Mouse (Mus musculus) myocyte (in vitro differentiated cells): ENCODE measurements around the gene Ptprj. TPM values are rescaled to one million over a fixed set of nuclear protein-coding genes. Genes with fewer than 3 reads are reported as not detected.
A peak's percentile ranks its signal among the peaks of the same experiment; 100 is the strongest.

Source experiments
- H3K27me3 ChIP-seq: one replicate; pipeline ENCODE4 v1.6.1; 2011; ENCODE audit not compliant: control insufficient read depth, insufficient read depth, insufficient read length
- H3K36me3 ChIP-seq: one replicate; pipeline ENCODE4 v1.6.1; 2011; ENCODE audit not compliant: control insufficient read depth, insufficient read depth
- H3K4me2 ChIP-seq: one replicate; pipeline ENCODE4 v1.6.1; 2011; ENCODE audit warnings: low read depth, control low read depth
- H3K4me3 ChIP-seq: one replicate; pipeline ENCODE4 v1.5.1; 2011; ENCODE audit warnings: mild to moderate bottlenecking, control low read depth, moderate library complexity
- H3K79me2 ChIP-seq: one replicate; pipeline ENCODE4 v1.6.1; 2011; ENCODE audit not compliant: control insufficient read depth, insufficient read depth
- H3ac ChIP-seq: one replicate; pipeline ENCODE4 v1.6.1; 2011; ENCODE audit not compliant: control insufficient read depth, insufficient read length
- CEBPB ChIP-seq: IDR thresholded peaks from 2 replicates; pipeline ENCODE4 v1.6.1; 2011; ENCODE audit warnings: mild to moderate bottlenecking, moderate library complexity; ENCODE audit not compliant: poor library complexity, insufficient read depth, severe bottlenecking
- E2F4 ChIP-seq: IDR thresholded peaks from one replicate; pipeline ENCODE4 v1.6.1; 2011; ENCODE audit warnings: mild to moderate bottlenecking, control low read depth, moderate library complexity; ENCODE audit not compliant: insufficient read depth
- MAX ChIP-seq: IDR thresholded peaks from one replicate; pipeline ENCODE4 v1.6.1; 2011; ENCODE audit warnings: low read depth, mild to moderate bottlenecking, control low read depth
- MYOD1 ChIP-seq, 3 experiments: IDR thresholded peaks; one replicate each; pipeline ENCODE4 v1.6.1; 2011; ENCODE audit warnings: control low read depth in 2 of 3, low read depth in 2 of 3, mild to moderate bottlenecking in 2 of 3, moderate library complexity in 1 of 3; ENCODE audit not compliant: insufficient read length in 2 of 3, control insufficient read depth in 1 of 3
- MYOG ChIP-seq, 3 experiments: IDR thresholded peaks; one replicate each; pipeline ENCODE4 v1.6.1; 2011; ENCODE audit warnings: control low read depth in 2 of 3, low read depth in 2 of 3, mild to moderate bottlenecking in 2 of 3; ENCODE audit not compliant: insufficient read length in 2 of 3, control insufficient read depth in 1 of 3, insufficient read depth in 1 of 3
- POLR2A ChIP-seq: IDR thresholded peaks from one replicate; pipeline ENCODE4 v1.6.1; 2011; ENCODE audit warnings: low read depth, mild to moderate bottlenecking, control low read depth, moderate library complexity; ENCODE audit not compliant: insufficient read length
- POLR2AphosphoS2 ChIP-seq: IDR thresholded peaks from one replicate; pipeline ENCODE4 v1.6.1; 2011; ENCODE audit warnings: low read depth, control low read depth; ENCODE audit not compliant: insufficient read length
- REST ChIP-seq: IDR thresholded peaks from one replicate; pipeline ENCODE4 v1.6.1; 2011; ENCODE audit warnings: mild to moderate bottlenecking, control low read depth, moderate library complexity; ENCODE audit not compliant: insufficient read depth, insufficient read length
- SRF ChIP-seq: IDR thresholded peaks from one replicate; pipeline ENCODE4 v1.6.1; 2011; ENCODE audit warnings: low read depth; ENCODE audit not compliant: control insufficient read depth, insufficient read length
- TCF12 ChIP-seq: IDR thresholded peaks from one replicate; pipeline ENCODE4 v1.6.1; 2011; ENCODE audit warnings: mild to moderate bottlenecking, control low read depth; ENCODE audit not compliant: poor library complexity, insufficient read depth, severe bottlenecking
- TCF3 ChIP-seq: IDR thresholded peaks from one replicate; pipeline ENCODE4 v1.6.1; 2011; ENCODE audit warnings: low read depth, control low read depth; ENCODE audit not compliant: insufficient read length
- USF1 ChIP-seq: IDR thresholded peaks from one replicate; pipeline ENCODE4 v1.6.1; 2011; ENCODE audit warnings: low read depth, mild to moderate bottlenecking, control low read depth, moderate library complexity
- polyA plus RNA-seq: library from polyadenylated mRNA; unstranded; fragments of >200 nt; fragmentation: generic; extraction: Trizol; gene quantifications from one replicate; pipeline ENCODE4 v1.2.1, GENCODE M21; 2012; ENCODE audit warnings: missing spikeins

Ptprj gene
- polyA plus RNA-seq, 1 experiment: 1.6 TPM

DNA sequence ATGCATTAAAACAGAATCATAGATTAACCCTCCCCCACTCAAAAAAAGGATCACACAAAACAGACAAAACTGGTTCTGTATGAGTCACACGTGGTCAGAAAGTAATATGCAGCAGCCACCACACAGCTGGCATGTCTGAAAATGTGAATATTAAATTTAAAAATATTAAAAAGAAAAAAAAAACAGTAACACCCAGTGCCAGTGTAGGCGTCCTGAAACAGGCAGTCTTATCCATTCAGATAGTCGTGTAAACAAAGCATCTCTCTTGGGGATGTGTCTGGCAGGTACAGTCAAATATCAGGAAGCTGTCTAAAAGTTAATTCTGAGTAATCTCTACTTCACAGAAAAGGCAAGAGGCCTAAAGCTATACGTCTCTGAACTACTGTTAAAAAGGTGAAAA lies 17.3 kb downstream of the Ptprj start:
- peak overlapping the region; percentile 4 for H3K4me2 ChIP-seq
- H3K4me3 ChIP-seq: no peak overlapping the region
- H3K79me2 ChIP-seq: no peaks in the 10 kb centered on the region
- H3K27me3 ChIP-seq: no peaks in the 10 kb centered on the region
- no peaks in the 10 kb centered on the region for H3K36me3 ChIP-seq
- no peak overlapping the region for H3ac ChIP-seq
- TF ChIP-seq MYOG (IDR thresholded peaks at IDR 0.05; ENCODE audit: control insufficient read depth in 1 of 3, insufficient read depth in 1 of 3, insufficient read length in 2 of 3, low read depth in 2 of 3) (no peak), TCF3 (no peak), MYOD1 (IDR thresholded peaks at IDR 0.05; ENCODE audit: control insufficient read depth in 1 of 3, insufficient read length in 2 of 3, low read depth in 2 of 3) (no peak), USF1 (no peak), POLR2AphosphoS2 (no peak), E2F4 (no peak), POLR2A (no peak), REST (no peak), CEBPB (no peak), TCF12 (no peak), SRF (no peak), MAX (no peak)

- TF ChIP-seq USF1 (no peak), POLR2A (no peak), POLR2AphosphoS2 (no peak), E2F4 (no peak), REST (no peak), SRF (no peak), MAX (no peak), TCF3 (no peak), TCF12 (no peak), CEBPB (no peak), MYOD1 (IDR thresholded peaks at IDR 0.05; ENCODE audit: control insufficient read depth in 1 of 3, insufficient read length in 2 of 3, low read depth in 2 of 3) (no peak), MYOG (IDR thresholded peaks at IDR 0.05; ENCODE audit: control insufficient read depth in 1 of 3, insufficient read depth in 1 of 3, insufficient read length in 2 of 3, low read depth in 2 of 3) (no peak)
- Histone ChIP-seq H3K4me3 (no peak overlapping the region), H3K27me3 (no peaks in the 10 kb centered on the region), H3ac (no peak overlapping the region), H3K79me2 (no peaks in the 10 kb centered on the region), H3K4me2 (no peak overlapping the region), H3K36me3 (no peaks in the 10 kb centered on the region)
Measured at GRCm38 (mm10) chr2:90562126-90562670, 18.2 kb downstream of the Ptprj start.

DNA sequence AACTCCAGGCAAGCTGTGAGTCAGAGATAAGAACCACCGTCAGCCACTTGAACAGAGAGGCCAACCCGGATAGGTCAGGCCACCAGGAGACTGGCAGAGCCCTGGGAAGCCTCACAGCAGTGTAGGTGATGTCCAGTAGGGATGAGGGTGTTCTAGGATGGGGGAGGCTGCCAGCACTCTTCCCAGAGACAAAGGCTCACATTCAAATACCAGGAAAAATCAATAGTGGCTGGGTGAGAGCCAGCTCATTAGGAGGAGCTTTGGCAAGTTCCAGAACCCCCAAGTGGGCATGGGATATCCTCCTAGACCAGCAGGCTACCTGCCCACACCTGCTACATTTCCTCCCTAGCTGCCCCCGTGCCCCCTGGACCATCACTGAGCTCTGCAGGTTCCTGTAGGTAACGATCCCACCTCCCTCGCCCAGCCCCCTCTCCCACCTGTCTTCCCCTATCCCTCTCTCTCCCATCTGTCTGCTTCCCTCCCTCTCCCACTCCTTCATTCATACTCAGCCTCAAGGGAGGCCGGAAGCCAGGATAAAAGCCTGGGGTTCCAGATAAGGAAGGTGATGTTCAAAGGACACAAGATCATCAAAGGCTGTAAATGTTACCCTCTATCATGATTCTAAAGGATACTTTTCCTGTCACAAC lies 20.1 kb downstream of the Ptprj start:
- H3ac ChIP-seq: no peak overlapping the region
- H3K4me3 ChIP-seq: no peak overlapping the region
- no peak overlapping the region for H3K4me2 ChIP-seq
- no peaks in the 10 kb centered on the region for H3K79me2 ChIP-seq
- H3K36me3 ChIP-seq: no peaks in the 10 kb centered on the region
- TF ChIP-seq REST (no peak), SRF (no peak), MYOD1 (IDR thresholded peaks at IDR 0.05; ENCODE audit: control insufficient read depth in 1 of 3, insufficient read length in 2 of 3, low read depth in 2 of 3) (peak in 1 of 3 experiments; percentile 2)
- H3K27me3 ChIP-seq: no peaks in the 10 kb centered on the region

GRCm38 (mm10) chr2:90559688-90560196 lies 20.7 kb downstream of the Ptprj start:
- H3ac ChIP-seq: no peak overlapping the region
- H3K27me3 ChIP-seq: no peaks in the 10 kb centered on the region
- H3K36me3 ChIP-seq: no peaks in the 10 kb centered on the region
- H3K4me3 ChIP-seq: no peak overlapping the region
- no peak overlapping the region for H3K4me2 ChIP-seq
- TF ChIP-seq SRF: no peak
- TF ChIP-seq USF1: no peak
- TF ChIP-seq MYOG (IDR thresholded peaks at IDR 0.05; ENCODE audit: control insufficient read depth in 1 of 3, insufficient read depth in 1 of 3, insufficient read length in 2 of 3, low read depth in 2 of 3): no peak
- no peak for TF ChIP-seq CEBPB
- no peak for TF ChIP-seq MAX
- TF ChIP-seq MYOD1 (IDR thresholded peaks at IDR 0.05; ENCODE audit: control insufficient read depth in 1 of 3, insufficient read length in 2 of 3, low read depth in 2 of 3): no peak
- no peak for TF ChIP-seq POLR2A
- TF ChIP-seq TCF12: no peak
- TF ChIP-seq TCF3: no peak
- TF ChIP-seq POLR2AphosphoS2: no peak
- no peak for TF ChIP-seq REST
- TF ChIP-seq E2F4: no peak
- no peaks in the 10 kb centered on the region for H3K79me2 ChIP-seq

DNA sequence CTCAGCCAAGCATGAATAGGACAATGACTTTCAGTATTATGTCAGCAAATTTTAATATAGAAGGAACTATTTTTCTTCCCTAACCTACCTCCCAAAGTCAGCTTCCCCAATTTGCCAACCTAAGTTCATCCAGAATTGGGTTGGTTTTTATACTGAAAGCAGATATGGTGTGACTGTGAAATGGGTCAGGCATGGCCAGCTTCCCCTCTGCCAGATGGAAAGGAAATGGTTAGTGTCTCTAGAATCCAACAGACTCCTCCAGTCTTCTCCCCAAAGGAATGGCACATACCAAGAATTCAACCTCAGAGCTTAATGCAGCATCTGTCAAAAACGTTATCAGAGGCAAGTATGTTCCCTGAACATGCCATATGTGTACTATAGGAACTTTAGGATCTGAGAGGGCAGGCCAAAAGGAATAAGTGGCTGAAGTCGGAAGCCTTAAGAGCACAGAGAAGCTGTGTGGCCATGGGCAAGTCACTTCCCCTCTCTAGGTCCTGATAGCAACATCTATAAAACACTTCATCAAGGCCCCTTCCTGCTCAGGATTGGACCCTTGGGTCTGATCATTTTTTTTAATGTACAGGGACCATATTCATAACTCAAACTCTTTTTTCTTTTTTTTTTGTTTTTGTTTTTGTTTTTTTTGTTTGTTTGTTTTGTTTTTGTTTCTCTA lies 21.3 kb downstream of the Ptprj start:
- Histone ChIP-seq H3K79me2 (no peaks in the 10 kb centered on the region), H3K4me2 (no peak overlapping the region), H3K36me3 (no peaks in the 10 kb centered on the region), H3K27me3 (no peaks in the 10 kb centered on the region), H3ac (no peak overlapping the region), H3K4me3 (no peak overlapping the region)
- TF ChIP-seq E2F4 (no peak), CEBPB (no peak), POLR2AphosphoS2 (no peak), SRF (no peak), POLR2A (no peak), REST (no peak), MYOG (IDR thresholded peaks at IDR 0.05; ENCODE audit: control insufficient read depth in 1 of 3, insufficient read depth in 1 of 3, insufficient read length in 2 of 3, low read depth in 2 of 3) (no peak), MYOD1 (IDR thresholded peaks at IDR 0.05; ENCODE audit: control insufficient read depth in 1 of 3, insufficient read length in 2 of 3, low read depth in 2 of 3) (no peak)
